Mouse (Mus musculus) G1E (cell line): ENCODE data around the gene Tk1. TPM values are rescaled to one million over a fixed set of nuclear protein-coding genes. Genes with fewer than 3 reads are reported as not detected.
"Not testable (repeated sequence)": the region's sequence is repeated elsewhere in the genome, so short reads cannot be mapped to it uniquely, and the experiment has no call there.

Experiments used
- ATAC-seq: 2 replicates; pipeline ENCODE4 v1.8.0; 2016; ENCODE audit warnings: mild to moderate bottlenecking; ENCODE audit not compliant: insufficient number of reproducible peaks, poor library complexity, low FRiP score, severe bottlenecking; ENCODE audit errors: extremely low read depth
- DNase-seq: peaks from one replicate; pipeline ENCODE4 v3.0.0; 2012; ENCODE audit warnings: low spot score
- H3K27me3 ChIP-seq: 2 replicates; pipeline ENCODE4 v1.6.1; 2012; ENCODE audit warnings: mild to moderate bottlenecking, low read length, inconsistent platforms; ENCODE audit not compliant: insufficient read depth
- H3K36me3 ChIP-seq: replicated peaks from 2 replicates; pipeline ENCODE3; 2012; ENCODE audit warnings: mild to moderate bottlenecking, inconsistent platforms
- H3K4me1 ChIP-seq: 2 replicates; pipeline ENCODE4 v1.6.1; 2012; ENCODE audit warnings: low read depth, low read length, inconsistent platforms, mixed read lengths; ENCODE audit not compliant: insufficient read depth
- H3K4me3 ChIP-seq: 2 replicates; pipeline ENCODE4 v1.5.1; 2012; ENCODE audit warnings: low read depth, mild to moderate bottlenecking, inconsistent platforms, low read length, moderate library complexity, mixed read lengths
- H3K9me3 ChIP-seq: replicated peaks from 2 replicates; pipeline ENCODE4 v1.6.1; 2012; ENCODE audit warnings: inconsistent platforms
- CTCF ChIP-seq: IDR thresholded peaks from 2 replicates; pipeline ENCODE4 v1.5.1; 2012; ENCODE audit warnings: low read depth, low read length, inconsistent platforms, mixed read lengths
- GATA1 ChIP-seq: IDR thresholded peaks from 2 replicates; pipeline ENCODE4 v1.6.1; 2012; ENCODE audit warnings: borderline replicate concordance, low read length, inconsistent platforms, mixed read lengths
- GATA2 ChIP-seq: IDR thresholded peaks from 2 replicates; pipeline ENCODE4 v1.6.1; 2012; ENCODE audit warnings: low read depth, low read length, inconsistent platforms, borderline replicate concordance
- POLR2AphosphoS5 ChIP-seq: IDR thresholded peaks from 2 replicates; pipeline ENCODE4 v1.6.1; 2012; ENCODE audit warnings: low read depth, low read length, inconsistent platforms; ENCODE audit not compliant: insufficient replicate concordance
- TAL1 ChIP-seq: conservative IDR thresholded peaks from 2 replicates; pipeline ENCODE4 v1.6.1; 2012; ENCODE audit warnings: low read depth, low read length, inconsistent platforms, mixed read lengths
- polyA plus RNA-seq: library from polyadenylated mRNA; stranded (reverse); fragments of >175 nt; gene quantifications from 2 replicates; pipeline ENCODE4 v1.2.3, GENCODE M21; 2012
- total RNA-seq, 2 experiments: library from RNA; stranded (forward) in 1 of 2; stranded (reverse) in 1 of 2; fragments of 200-1000 nt in 1 of 2; fragments of >200 nt in 1 of 2; fragmentation: Nextera tagmentation in 1 of 2; gene quantifications; 2 replicates each; pipeline ENCODE4 v1.2.3; 2014 to 2017

The Tk1 gene
- total and polyA plus RNA-seq, 3 experiments, result 73.2 to 77.0 (median 75.8) TPM

GRCm38 (mm10) chr11:117839021-117839420 is 13.1 kb upstream of the Tk1 start:
- Histone ChIP-seq H3K27me3 (peaks cover 15% of the 10 kb centered on the region), H3K36me3 (peaks cover 4% of the 10 kb centered on the region), H3K9me3 (no peaks in the 10 kb centered on the region), H3K4me3 (no peak overlapping the region), H3K4me1 (peaks cover 24% of the 10 kb centered on the region)
- DNase-seq, result no peak
- no peak for TF ChIP-seq POLR2AphosphoS5
- TF ChIP-seq GATA1, result no peak
- no peak for TF ChIP-seq GATA2
- TF ChIP-seq CTCF, result no peak
- TF ChIP-seq TAL1, result no peak
- ATAC-seq, result no peak

DNA sequence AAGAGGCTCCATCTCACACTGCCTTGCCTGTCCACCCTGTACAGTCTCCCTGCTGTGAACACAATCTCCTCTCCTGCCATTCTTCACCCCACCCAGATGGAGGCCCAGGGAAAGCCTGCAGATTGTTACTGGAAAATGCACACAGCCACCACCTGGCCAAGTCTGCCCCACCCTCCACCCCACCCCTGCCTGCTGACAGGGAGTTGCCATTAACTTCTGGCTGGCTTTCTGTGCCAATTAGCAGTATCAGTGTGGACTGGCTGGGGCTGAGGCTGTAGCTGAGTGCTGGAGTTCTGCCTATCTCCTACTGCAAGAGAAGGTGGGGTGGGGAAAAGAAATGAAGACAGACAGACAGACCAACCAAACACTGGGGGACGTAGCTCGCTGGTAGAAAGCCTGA is 12.7 kb upstream of the Tk1 start:
- H3K4me1 ChIP-seq, result peaks cover 24% of the 10 kb centered on the region
- no peak overlapping the region for H3K4me3 ChIP-seq
- TF ChIP-seq CTCF (no peak), GATA1 (no peak), TAL1 (no peak), POLR2AphosphoS5 (no peak), GATA2 (no peak)
- DNase-seq (peak; percentile 37), ATAC-seq (no peak; the same call in 1 of the 2 replicates)
- peaks cover 4% of the 10 kb centered on the region for H3K36me3 ChIP-seq
- peaks cover 15% of the 10 kb centered on the region for H3K27me3 ChIP-seq
- no peaks in the 10 kb centered on the region for H3K9me3 ChIP-seq

DNA sequence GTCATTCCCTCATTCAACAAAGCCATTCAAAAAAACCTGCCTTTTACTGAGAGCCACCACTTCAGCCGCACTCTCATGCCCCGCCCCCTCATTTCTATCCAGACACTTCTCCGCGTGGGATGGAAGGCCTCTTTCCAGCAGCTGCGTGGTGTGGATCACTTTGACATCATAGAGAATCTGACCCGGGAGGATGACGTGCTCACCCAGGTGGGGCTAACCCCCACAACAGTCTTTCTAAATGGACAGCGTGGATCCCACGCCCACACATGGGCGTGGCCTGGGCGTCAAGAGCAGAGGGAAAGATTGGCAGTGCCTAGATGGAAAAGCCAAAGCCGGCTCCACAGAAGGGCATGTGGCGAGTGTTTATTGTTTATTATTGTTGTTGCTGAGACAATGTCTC is 10.4 kb upstream of the Tk1 start:
- Histone ChIP-seq H3K4me3 (no peak overlapping the region), H3K4me1 (peaks cover 38% of the 10 kb centered on the region), H3K9me3 (no peaks in the 10 kb centered on the region), H3K36me3 (peaks cover 6% of the 10 kb centered on the region), H3K27me3 (peaks cover 7% of the 10 kb centered on the region)
- ATAC-seq (no peak), DNase-seq (no peak)
- no peak for TF ChIP-seq GATA2
- TF ChIP-seq GATA1, result no peak
- no peak for TF ChIP-seq POLR2AphosphoS5
- no peak for TF ChIP-seq CTCF
- no peak for TF ChIP-seq TAL1

DNA sequence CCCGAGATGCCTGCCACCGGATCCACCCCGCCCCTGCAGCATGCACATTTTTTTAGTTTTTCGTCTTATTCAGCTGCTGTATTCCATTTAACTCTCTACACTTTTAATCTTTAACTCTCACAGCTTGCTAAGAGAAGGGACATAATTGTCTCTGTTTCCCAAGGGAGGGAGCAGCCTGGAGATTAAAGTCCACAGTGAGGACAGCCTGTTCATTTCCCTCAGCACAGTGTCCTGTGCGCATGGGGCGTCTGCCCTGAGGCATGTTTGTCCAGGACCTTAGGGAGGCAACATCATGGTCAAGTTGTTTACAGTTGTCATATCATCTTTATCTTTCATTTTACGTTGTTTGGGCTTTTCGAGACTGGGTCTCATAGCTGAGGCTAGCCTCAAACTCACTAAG is 8.2 kb upstream of the Tk1 start:
- H3K4me3 ChIP-seq, result no peak overlapping the region
- no peaks in the 10 kb centered on the region for H3K27me3 ChIP-seq
- TF ChIP-seq CTCF (no peak), GATA2 (no peak), TAL1 (no peak)
- DNase-seq (no peak), ATAC-seq (no peak)
- peaks cover 13% of the 10 kb centered on the region for H3K36me3 ChIP-seq
- H3K4me1 ChIP-seq, result peaks cover 52% of the 10 kb centered on the region
- no peaks in the 10 kb centered on the region for H3K9me3 ChIP-seq

GRCm38 (mm10) chr11:117833509-117833908 is 7.6 kb upstream of the Tk1 start:
- peaks cover 52% of the 10 kb centered on the region for H3K4me1 ChIP-seq
- not testable (repeated sequence) for DNase-seq

GRCm38 (mm10) chr11:117832086-117832969 is 6.4 kb upstream of the Tk1 start:
- Histone ChIP-seq H3K4me3 (peak overlapping the region; percentile 70), H3K36me3 (peaks cover 13% of the 10 kb centered on the region), H3K9me3 (no peaks in the 10 kb centered on the region), H3K27me3 (no peaks in the 10 kb centered on the region), H3K4me1 (peaks cover 58% of the 10 kb centered on the region)
- ATAC-seq (peak; percentile 67), DNase-seq (peak; percentile 72)
- TF ChIP-seq GATA2 (no peak), CTCF (peak; percentile 80), TAL1 (no peak)

More at GRCm38 (mm10) chr11:117833509-117833908, 7.6 kb upstream of the Tk1 start:
- not testable (repeated sequence) for ATAC-seq, H3K4me3 ChIP-seq, H3K27me3 ChIP-seq, H3K9me3 ChIP-seq
- H3K36me3 ChIP-seq, result peaks cover 13% of the 10 kb centered on the region

- no peak for TF ChIP-seq GATA2
- TF ChIP-seq POLR2AphosphoS5, result no peak
- TF ChIP-seq TAL1, result no peak
- TF ChIP-seq CTCF, result no peak
- TF ChIP-seq GATA1, result no peak
- Histone ChIP-seq H3K36me3 (peaks cover 10% of the 10 kb centered on the region), H3K4me1 (peaks cover 63% of the 10 kb centered on the region), H3K4me3 (no peak overlapping the region), H3K27me3 (no peaks in the 10 kb centered on the region), H3K9me3 (no peaks in the 10 kb centered on the region)
- ATAC-seq (no peak), DNase-seq (no peak)
These were observed 4.5 kb upstream of the Tk1 start for GRCm38 (mm10) chr11:117830401-117830800.
